Comparison of ENCODE assay signal across 8 mouse cellular contexts in genomic region chr6:82119322-82120162, GRCm38 (mm10).
DNase-seq lines count a peak whose midpoint lies in the region; ATAC-seq and TF ChIP-seq lines count a peak whose summit lies in the region.

No protein-coding gene starts in this region.

- peak overlapping the region; percentile 29 for H3K4me3 ChIP-seq in embryonic facial prominence, embryonic 15.5 days (replicated peaks)
- H3K4me3 ChIP-seq in heart, embryonic 14.5 days (ENCODE audit: control insufficient read depth in 1 of 2, insufficient read depth in 1 of 2, low read depth in 1 of 2, low read length in 2 of 2): peak overlapping the region; percentile 7 to 28; a peak in 2 of 4 replicates
- no peak overlapping the region for H3K4me3 ChIP-seq in kidney, postnatal 0 days (replicated peaks; ENCODE audit: low read depth, low read length)
- no peak overlapping the region; the same call in 1 of the 2 replicates for H3K4me3 ChIP-seq in liver, adult 2 months (ENCODE audit: insufficient read depth, low read depth, low read length)
- no peak overlapping the region for H3K4me3 ChIP-seq in neural tube, embryonic 12.5 days

- no peaks in the 10 kb centered on the region for H3K9me3 ChIP-seq in embryonic facial prominence, embryonic 15.5 days (replicated peaks)
- H3K9me3 ChIP-seq in heart, embryonic 14.5 days (ENCODE audit: control insufficient read depth, low read length): no peaks in the 10 kb centered on the region
- H3K9me3 ChIP-seq in kidney, postnatal 0 days (replicated peaks; ENCODE audit: low read length): no peaks in the 10 kb centered on the region
- H3K9me3 ChIP-seq in neural tube, embryonic 12.5 days: no peaks in the 10 kb centered on the region

- peaks cover 11% of the 10 kb centered on the region; the same call in 1 of the 2 replicates for H3K4me1 ChIP-seq in embryonic facial prominence, embryonic 15.5 days
- peaks cover 4 to 7% of the 10 kb centered on the region in 2 experiments for H3K4me1 ChIP-seq in heart, embryonic 14.5 days (ENCODE audit: control insufficient read depth in 2 of 2, insufficient read depth in 2 of 2, low read length in 2 of 2)
- no peaks in the 10 kb centered on the region for H3K4me1 ChIP-seq in kidney, postnatal 0 days (replicated peaks; ENCODE audit: insufficient read depth, low read length)
- H3K4me1 ChIP-seq in liver, adult 2 months (ENCODE audit: control insufficient read depth, insufficient read depth, low read length): no peaks in the 10 kb centered on the region; the same call in 1 of the 2 replicates
- no peaks in the 10 kb centered on the region for H3K4me1 ChIP-seq in neural tube, embryonic 12.5 days

- H3K27me3 ChIP-seq in embryonic facial prominence, embryonic 15.5 days: peaks cover 9% of the 10 kb centered on the region; the same call in 1 of the 2 replicates
- peaks cover 19% of the 10 kb centered on the region for H3K27me3 ChIP-seq in heart, embryonic 14.5 days (ENCODE audit: control insufficient read depth, insufficient read depth, low read length)
- no peaks in the 10 kb centered on the region for H3K27me3 ChIP-seq in kidney, postnatal 0 days (ENCODE audit: insufficient read depth, low read length)
- H3K27me3 ChIP-seq in liver, adult 2 months (ENCODE audit: control insufficient read depth, insufficient read depth, low read length): no peaks in the 10 kb centered on the region
- no peaks in the 10 kb centered on the region for H3K27me3 ChIP-seq in neural tube, embryonic 12.5 days (replicated peaks)

- peak overlapping the region; percentile 39 for H3K4me2 ChIP-seq in embryonic facial prominence, embryonic 15.5 days (replicated peaks)
- peak overlapping the region; percentile 49 for H3K4me2 ChIP-seq in heart, embryonic 14.5 days (ENCODE audit: low read length)
- H3K4me2 ChIP-seq in kidney, postnatal 0 days (ENCODE audit: low read length): peak overlapping the region; percentile 34; the same call in 1 of the 2 replicates
- H3K4me2 ChIP-seq in neural tube, embryonic 12.5 days (replicated peaks): peak overlapping the region; percentile 37

- H3K79me2 ChIP-seq in liver, adult 2 months (ENCODE audit: control insufficient read depth, insufficient read depth, low read length): no peaks in the 10 kb centered on the region

- no peak overlapping the region for H3K9ac ChIP-seq in embryonic facial prominence, embryonic 15.5 days
- no peak overlapping the region for H3K9ac ChIP-seq in heart, embryonic 14.5 days (ENCODE audit: low read length)
- no peak overlapping the region for H3K9ac ChIP-seq in kidney, postnatal 0 days (ENCODE audit: low read depth, low read length)
- H3K9ac ChIP-seq in liver, adult 2 months (ENCODE audit: low read depth, low read length): no peak overlapping the region
- H3K9ac ChIP-seq in neural tube, embryonic 12.5 days: no peak overlapping the region

- no peaks in the 10 kb centered on the region for H3K36me3 ChIP-seq in embryonic facial prominence, embryonic 15.5 days
- no peaks in the 10 kb centered on the region for H3K36me3 ChIP-seq in heart, embryonic 14.5 days (ENCODE audit: control insufficient read depth, insufficient read depth, low read length)
- no peaks in the 10 kb centered on the region for H3K36me3 ChIP-seq in kidney, postnatal 0 days (ENCODE audit: insufficient read depth, low read length)
- no peaks in the 10 kb centered on the region for H3K36me3 ChIP-seq in liver, adult 2 months (ENCODE audit: control insufficient read depth, insufficient read depth, low read length)
- no peaks in the 10 kb centered on the region for H3K36me3 ChIP-seq in neural tube, embryonic 12.5 days

- DNase-seq in 3134 (ENCODE audit: extremely low read depth, insufficient read length, low spot score): peak; percentile 12
- peak; percentile 69 for DNase-seq in adrenal gland, postnatal 14 days
- peak; percentile 85 for DNase-seq in kidney, postnatal 0 days (ENCODE audit: low spot score)
- DNase-seq in liver, adult 2 months (ENCODE audit: extremely low read depth, low read depth, low spot score): peak; percentile 69
- peak; percentile 16 to 43 for DNase-seq in urinary bladder, postnatal 36 days (ENCODE audit: low spot score in 2 of 2)

- H3K27ac ChIP-seq in embryonic facial prominence, embryonic 15.5 days (replicated peaks): no peak overlapping the region
- no peak overlapping the region for H3K27ac ChIP-seq in heart, embryonic 14.5 days (replicated peaks in 1 of 2; ENCODE audit: control insufficient read depth in 1 of 2, insufficient read depth in 1 of 2, low read depth in 2 of 2, low read length in 2 of 2)
- no peak overlapping the region for H3K27ac ChIP-seq in kidney, postnatal 0 days
- no peak overlapping the region for H3K27ac ChIP-seq in liver, adult 2 months (replicated peaks; ENCODE audit: insufficient read depth, low read depth, low read length)
- H3K27ac ChIP-seq in neural tube, embryonic 12.5 days: no peak overlapping the region

- 21% methylated on average over 16 of the region's 16 CpGs for WGBS in embryonic facial prominence, embryonic 15.5 days
- 19% methylated on average over 16 of the region's 16 CpGs for WGBS in heart, embryonic 14.5 days
- 19% methylated on average over 16 of the region's 16 CpGs for WGBS in kidney, postnatal 0 days
- WGBS in liver, adult 2 months: 18% methylated on average over 16 of the region's 16 CpGs
- WGBS in neural tube, embryonic 12.5 days: 27% methylated on average over 16 of the region's 16 CpGs

- TF ChIP-seq CTCF in kidney, postnatal 0 days (IDR thresholded peaks at IDR 0.05; ENCODE audit: low read depth): peak; percentile 61
- TF ChIP-seq CTCF in liver, adult 2 months (IDR thresholded peaks at IDR 0.05; ENCODE audit: low read depth, low read length): peak; percentile 67

- 0 out of 2 replicates have a peak, but pooled peaks have one; percentile 55 for ATAC-seq in embryonic facial prominence, embryonic 15.5 days (ENCODE audit: insufficient number of reproducible peaks, low FRiP score, low TSS enrichment, low read depth)
- ATAC-seq in heart, embryonic 14.5 days (ENCODE audit: insufficient number of reproducible peaks, insufficient read depth, low FRiP score, low read depth): no peak
- peak; percentile 74 for ATAC-seq in kidney, postnatal 0 days (replicated peaks; ENCODE audit: low FRiP score, low read depth)
- ATAC-seq in neural tube, embryonic 12.5 days (ENCODE audit: low FRiP score, low read depth): peak; percentile 65; the same call in 1 of the 2 replicates

- no peak for TF ChIP-seq POLR2A in liver, adult 2 months (IDR thresholded peaks at IDR 0.05; ENCODE audit: extremely low read depth, insufficient read depth, low read length)

Comparison
In these comparisons a context has a peak if more than half of its experiments do, and no peak if none do; other contexts are left out.
1. DNase-seq: peak in every context shown above with its lines; median percentile 85 in kidney, postnatal 0 days; 69 in adrenal gland, postnatal 14 days; 69 in liver, adult 2 months; 30 in urinary bladder, postnatal 36 days; 12 in 3134.
2. H3K4me3 ChIP-seq: peak in embryonic facial prominence, embryonic 15.5 days (single experiment) and heart, embryonic 14.5 days (2 of 2); none in kidney, postnatal 0 days (single experiment), liver, adult 2 months (single experiment) and neural tube, embryonic 12.5 days (single experiment).
3. Peak in every context shown above with its lines, with median percentiles within 50 percentile points of each other: H3K4me2 ChIP-seq.